Mouse (Mus musculus) inflammation-experienced regulatory T-cells (primary cell): ENCODE data around the gene Gm2042. TPM values are rescaled to one million over a fixed set of nuclear protein-coding genes. Genes with fewer than 3 reads are reported as not detected.

Experiments used
- polyA plus RNA-seq, 2 experiments: library from polyadenylated mRNA; unstranded; fragments of 100-300 nt; shearing (Covaris generic); gene quantifications; one replicate each; pipeline ENCODE4 v1.2.1; 2017

The Gm2042 gene
- polyA plus RNA-seq: 1 to 10 TPM in 1 of 2 experiments, not detected in 1; 2.1 TPM

DNA sequence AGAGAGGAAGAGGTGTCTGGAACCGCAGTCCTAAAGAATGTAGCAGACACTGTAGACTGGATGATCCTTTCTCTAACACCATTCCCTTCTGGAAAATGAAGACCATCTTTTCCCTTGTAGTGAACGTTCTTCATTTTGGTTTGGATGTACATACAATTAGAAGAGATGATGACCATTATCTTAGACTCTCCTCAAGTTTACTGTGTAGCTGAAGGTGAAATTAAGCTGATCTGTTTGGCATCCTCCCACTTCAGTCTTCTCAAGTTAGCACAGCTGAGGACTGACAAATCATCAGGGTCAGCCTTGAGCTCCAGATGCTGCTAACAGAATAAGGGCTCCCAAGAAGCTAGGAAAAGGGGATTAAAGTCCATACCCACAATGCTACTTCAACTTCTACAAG is at the start of gene Gm2042:
TSS of gene Gm2042 (plus strand) at position 301 of the 400 bp plus-strand sequence.

DNA sequence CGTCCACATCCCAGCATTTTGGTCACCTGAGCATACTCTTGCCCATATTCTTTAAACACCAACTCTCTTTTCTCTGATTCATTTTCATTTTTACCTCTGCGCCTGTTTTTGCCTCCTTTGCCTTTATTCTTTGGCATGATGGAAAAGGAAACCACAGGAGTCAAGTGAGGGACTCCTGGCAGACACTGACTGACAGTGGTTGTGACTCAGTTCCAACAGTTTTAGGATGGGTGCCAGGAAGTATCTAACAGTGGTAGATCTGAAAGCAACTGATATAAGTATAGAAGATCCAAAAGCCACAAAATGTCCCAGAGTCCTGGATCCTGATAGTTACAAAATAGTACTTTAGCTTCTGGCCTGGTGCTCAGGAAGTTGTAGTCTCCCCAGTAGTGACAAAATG is 34.2 kb upstream of the Gm2042 start, which contains the start of gene Gm2035:
TSS of gene Gm2035 (minus strand) at position 137 of the 400 bp plus-strand sequence.

Other genes with a start within 250 kb of the Gm2042 start
- under 1 TPM; 0.08 to 0.39 TPM for gene Gm21319, start 178.3 kb upstream of the Gm2042 start, polyA plus RNA-seq
- gene Gm21936, start 158.6 kb upstream of the Gm2042 start, polyA plus RNA-seq: not detected
- gene BB287469, start 137.5 kb upstream of the Gm2042 start, polyA plus RNA-seq: 1 to 10 TPM in 1 of 2 experiments, not detected in 1; 1.4 TPM
- under 1 TPM in 1 of 2 experiments, not detected in 1; 0.99 TPM for gene Gm2001, start 111.7 kb upstream of the Gm2042 start, polyA plus RNA-seq
- under 1 TPM; 0.13 to 0.22 TPM for gene Gm2016, start 80.0 kb upstream of the Gm2042 start, polyA plus RNA-seq
- not detected for gene Gm2022, start 58.7 kb upstream of the Gm2042 start, polyA plus RNA-seq
- not detected for gene Gm2035, start 34.2 kb upstream of the Gm2042 start, polyA plus RNA-seq
- not detected for gene Gm2075, start 57.8 kb downstream of the Gm2042 start, polyA plus RNA-seq
- not detected for gene Gm6803, start 64.7 kb downstream of the Gm2042 start, polyA plus RNA-seq
- not detected for gene Gm2056, start 72.9 kb downstream of the Gm2042 start, polyA plus RNA-seq
- not detected for gene Gm16368, start 129.6 kb downstream of the Gm2042 start, polyA plus RNA-seq
- gene Gm10436, start 228.0 kb downstream of the Gm2042 start, polyA plus RNA-seq: not detected